Mouse (Mus musculus) urinary bladder, adult 2 months (tissue): ENCODE results near the gene Adap1. TPM values are rescaled to one million over a fixed set of nuclear protein-coding genes. Genes with fewer than 3 reads are reported as not detected.

Experiments
- DNase-seq: peaks from one replicate; pipeline ENCODE4 v3.0.0; 2022; ENCODE audit warnings: low spot score
- polyA plus RNA-seq: library from polyadenylated mRNA; depleted of rRNA; stranded (reverse); fragments of >200 nt; gene quantifications from 2 replicates; pipeline ENCODE4 v1.2.3, GENCODE M21; 2012; rRNA removed

The Adap1 gene
- polyA plus RNA-seq: 45.4 and 46.6 TPM in 2 replicates

DNA sequence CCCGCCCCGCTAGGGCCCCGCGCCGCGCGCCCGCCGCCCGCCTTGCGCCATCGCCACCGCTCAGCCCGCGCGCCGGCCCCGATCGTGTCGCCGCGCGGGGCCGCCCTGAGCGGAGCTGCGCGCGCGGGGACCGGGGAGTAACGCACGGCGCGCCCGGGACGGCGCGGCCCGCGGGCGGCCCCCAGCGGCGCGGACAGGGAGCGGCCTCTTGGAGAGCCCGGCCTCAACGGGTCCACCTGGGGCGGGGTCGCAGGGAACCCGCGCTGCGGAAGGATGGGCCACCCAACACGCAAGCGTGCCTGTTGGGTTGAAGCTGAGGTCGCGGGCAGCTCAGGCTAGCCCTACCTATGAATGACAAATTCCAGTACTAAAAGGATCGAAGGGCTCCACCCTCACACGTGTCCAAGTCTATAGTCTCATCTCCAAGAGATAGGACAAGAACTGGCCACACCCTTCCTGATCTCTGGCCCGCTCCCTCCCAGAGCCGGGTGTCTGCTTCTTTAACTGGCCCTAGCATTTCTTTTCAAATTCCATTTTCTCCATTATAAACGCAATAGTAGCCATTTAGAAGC, at the start of gene Adap1:
Adap1 (minus strand) TSS at position 228 of the 572 bp plus-strand sequence.
- DNase-seq: peak; percentile 65

DNA sequence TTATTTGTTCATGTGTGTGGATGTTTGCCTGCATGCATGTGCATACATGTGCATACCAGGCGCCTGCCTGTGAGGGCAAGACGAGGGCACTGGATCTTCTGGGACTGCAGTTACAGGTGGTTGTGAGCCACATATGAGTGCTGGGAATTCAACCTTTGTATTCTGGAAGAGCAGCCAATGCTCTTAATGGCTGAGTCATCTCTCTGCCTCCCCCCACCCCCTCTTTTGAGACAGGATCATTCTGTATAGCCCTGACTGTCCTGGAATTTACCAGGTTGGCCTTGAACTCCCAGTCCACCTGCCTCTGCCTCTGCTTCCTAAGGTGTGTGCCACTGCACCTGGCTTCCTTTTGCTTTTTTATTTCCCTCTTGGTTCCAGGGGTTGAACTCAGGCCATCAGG, 49.4 kb upstream of the Adap1 start:
- no peak for DNase-seq

- no peak for DNase-seq
These were observed 48.5 kb upstream of the Adap1 start for GRCm38 (mm10) chr5:139373889-139374444.

GRCm38 (mm10) chr5:139373126-139373525, 47.7 kb upstream of the Adap1 start:
- DNase-seq: no peak

- peak; percentile 81 for DNase-seq
These were observed 46.4 kb upstream of the Adap1 start for GRCm38 (mm10) chr5:139371631-139372401.

- no peak for DNase-seq
These were observed 45.7 kb upstream of the Adap1 start for GRCm38 (mm10) chr5:139371118-139371517.

- no peak for DNase-seq
These were observed 44.9 kb upstream of the Adap1 start for GRCm38 (mm10) chr5:139370336-139370735.

- no peak for DNase-seq
These were observed 43.4 kb upstream of the Adap1 start for GRCm38 (mm10) chr5:139368638-139369320.

DNA sequence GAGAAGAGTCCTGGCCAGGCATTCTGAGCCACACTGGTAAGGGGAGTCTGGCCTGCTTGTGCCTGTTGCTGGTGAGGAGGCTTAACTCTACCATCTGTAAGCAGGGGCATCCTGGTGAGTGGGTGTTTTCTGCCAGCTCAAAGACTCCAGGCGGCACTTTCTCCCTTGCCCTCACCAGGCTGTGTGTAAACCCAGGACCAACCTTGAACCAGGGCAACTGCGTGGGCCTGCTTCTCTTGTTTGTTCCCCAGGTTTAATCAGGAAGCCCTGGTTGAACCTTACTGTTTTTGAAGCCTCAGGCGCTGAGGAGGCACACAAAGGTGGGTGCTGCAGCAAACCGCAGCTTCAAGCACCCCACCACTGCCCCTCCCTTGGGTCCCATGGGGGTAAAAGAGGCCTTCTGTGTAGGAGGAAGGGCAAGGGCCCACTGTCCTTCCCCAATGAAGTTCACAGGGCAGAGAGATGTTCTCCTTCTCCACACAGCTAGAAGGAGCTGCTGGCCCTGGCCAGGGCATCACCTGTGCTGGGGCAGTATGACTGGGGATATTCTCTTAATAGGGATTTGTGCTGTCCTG, 42.5 kb upstream of the Adap1 start:
- no peak for DNase-seq

- no peak for DNase-seq
These were observed 41.1 kb upstream of the Adap1 start for GRCm38 (mm10) chr5:139366484-139366883.

DNA sequence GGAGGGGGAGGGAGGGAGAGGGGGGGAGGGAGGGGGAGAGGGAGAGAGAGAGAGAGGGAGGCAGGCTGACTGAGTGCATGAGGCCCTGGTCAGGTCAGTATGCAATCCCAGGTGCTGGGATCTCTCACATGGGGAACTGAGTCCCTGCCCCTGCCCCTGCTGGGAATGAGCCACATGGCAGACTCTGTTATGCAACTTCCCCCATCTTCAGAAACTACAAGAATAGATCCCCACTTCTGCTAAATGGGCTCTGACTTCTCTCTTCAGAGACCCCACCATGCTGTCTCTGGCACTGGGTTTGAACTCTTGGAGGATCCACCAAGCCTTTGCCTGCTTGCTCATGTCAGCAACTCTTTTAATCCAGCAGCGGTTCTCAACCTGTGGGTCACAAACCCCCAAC, 40.4 kb upstream of the Adap1 start:
- DNase-seq: no peak

- DNase-seq: peak; percentile 33
These were observed 39.6 kb upstream of the Adap1 start for GRCm38 (mm10) chr5:139364911-139365571.

DNA sequence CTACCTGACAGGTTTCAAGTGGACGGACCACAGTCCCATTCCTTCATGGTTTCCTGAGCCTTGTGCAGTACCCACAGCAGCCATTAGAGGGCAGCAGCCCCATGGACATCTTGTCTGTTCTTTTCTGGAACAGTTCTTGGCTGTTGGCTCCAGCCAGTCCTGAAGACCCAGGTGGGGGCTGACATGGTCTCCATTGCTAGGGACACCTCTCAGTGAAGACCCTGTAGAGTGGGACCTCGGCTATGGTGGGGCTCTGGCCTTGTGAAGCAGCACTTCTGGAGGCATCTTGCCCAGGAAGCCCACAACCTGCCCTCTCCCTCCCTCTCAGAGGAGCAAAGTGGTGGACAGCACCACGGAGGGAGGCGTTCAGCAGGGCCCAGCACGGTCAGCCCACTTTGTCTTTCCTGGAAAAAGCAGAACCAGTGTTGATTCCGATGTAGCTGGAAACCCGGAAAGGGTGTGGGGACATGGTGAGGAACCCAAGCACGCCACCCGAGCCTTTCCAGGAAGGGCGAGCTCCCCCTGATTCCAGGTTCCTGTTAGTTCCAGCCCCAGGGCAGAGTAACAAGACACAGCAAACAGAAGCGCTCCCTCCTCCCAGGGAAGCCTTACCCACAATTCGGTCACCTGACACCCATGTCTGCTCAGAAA, 39.0 kb upstream of the Adap1 start:
- peak; percentile 87 for DNase-seq

- DNase-seq: no peak
These were observed 38.4 kb upstream of the Adap1 start for GRCm38 (mm10) chr5:139363858-139364257.

DNA sequence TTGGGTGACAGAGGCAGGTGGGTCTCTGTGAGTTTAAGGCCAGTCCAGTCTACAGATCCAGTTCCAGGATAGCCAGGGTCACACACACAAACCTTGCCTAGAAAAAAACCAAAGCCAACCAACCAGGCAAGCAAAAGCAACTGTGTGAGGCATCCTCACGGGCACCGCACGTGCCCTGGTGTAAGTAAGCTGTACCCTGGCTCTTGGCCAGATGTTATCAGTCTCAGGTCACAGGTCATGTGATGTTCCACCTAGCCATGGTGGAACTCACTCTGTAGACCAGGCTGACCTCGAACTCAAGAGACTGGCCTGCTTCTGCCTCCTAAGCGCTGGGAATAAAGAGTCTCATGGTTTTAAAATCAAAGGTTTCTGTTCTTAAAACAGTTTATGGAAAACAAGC, 33.8 kb upstream of the Adap1 start:
- no peak for DNase-seq

GRCm38 (mm10) chr5:139358653-139359052, 33.2 kb upstream of the Adap1 start:
- no peak for DNase-seq

DNA sequence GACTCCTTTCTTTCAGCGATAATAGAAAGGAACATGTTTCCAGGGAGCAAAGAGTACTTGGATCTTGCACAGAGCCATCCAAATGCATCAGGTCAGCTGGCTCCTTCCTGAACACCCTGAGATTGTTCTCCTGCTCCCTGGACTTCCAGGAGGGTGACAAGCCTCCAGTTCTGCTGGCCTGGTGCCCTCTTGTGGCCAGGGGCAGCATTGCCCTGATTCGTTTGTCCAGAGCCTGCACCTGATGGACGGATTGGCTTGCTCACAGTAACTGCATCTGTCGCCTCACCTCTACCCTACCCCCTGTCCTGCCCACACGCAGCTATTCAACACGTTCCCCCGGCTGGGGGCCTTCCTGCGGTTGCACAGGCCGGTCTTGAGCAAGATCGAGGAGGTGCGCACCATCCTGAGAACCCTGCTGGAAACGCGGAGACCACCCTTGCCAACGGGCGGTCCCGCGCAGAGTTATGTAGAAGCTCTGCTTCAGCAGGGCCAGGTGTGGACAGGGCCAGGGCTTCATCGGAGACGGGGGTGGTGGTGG, 29.9 kb upstream of the Adap1 start:
- peak; percentile 67 for DNase-seq

- DNase-seq: no peak
These were observed 28.5 kb upstream of the Adap1 start for GRCm38 (mm10) chr5:139353946-139354345.

- DNase-seq: no peak
These were observed 28.1 kb upstream of the Adap1 start for GRCm38 (mm10) chr5:139353496-139353895.

DNA sequence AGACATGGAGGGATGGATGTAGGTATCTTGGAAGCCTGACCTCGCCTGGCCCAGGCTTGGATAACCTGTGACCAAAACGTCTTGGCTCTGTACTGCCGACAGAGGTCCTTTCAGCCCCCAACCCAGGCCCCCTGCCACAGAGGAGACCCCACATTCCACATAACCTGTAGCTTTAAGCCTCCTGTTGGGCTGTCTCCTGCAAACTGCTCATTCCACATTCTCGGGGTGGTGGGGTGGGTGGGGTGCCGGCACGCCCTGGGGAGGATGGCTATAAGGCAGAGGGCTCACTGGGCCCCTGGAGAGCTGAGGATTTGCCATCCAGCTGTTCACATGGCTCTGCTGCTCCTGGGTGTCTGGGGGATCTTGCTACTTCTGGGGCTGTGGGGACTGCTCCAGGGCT, 26.9 kb upstream of the Adap1 start, which contains the start of gene Cyp2w1:
Cyp2w1 (plus strand) TSS at position 301 of the 400 bp plus-strand sequence.
- no peak for DNase-seq

DNA sequence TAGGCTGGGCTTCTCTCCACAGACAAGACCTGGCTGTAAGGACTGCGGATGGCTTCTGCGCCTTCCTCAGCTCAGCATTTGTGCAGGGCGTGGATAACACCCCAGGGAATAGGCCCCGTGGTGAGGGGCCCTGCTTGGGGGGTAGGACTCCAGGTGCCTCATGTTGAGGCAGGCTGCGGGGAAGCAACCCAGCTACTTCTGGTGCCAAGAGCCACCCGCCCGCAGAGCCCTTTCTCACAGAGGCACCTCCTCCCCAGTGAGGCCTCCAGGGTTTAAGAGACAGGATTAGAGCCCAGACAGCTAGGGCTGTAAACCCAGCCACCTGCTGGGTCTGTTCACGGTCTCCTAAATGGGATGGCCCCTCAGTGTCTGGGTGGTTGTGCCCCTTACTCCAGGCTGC, 26.2 kb upstream of the Adap1 start:
- no peak for DNase-seq
